Mouse (Mus musculus): ENCODE data around the gene A530016L24Rik.

A530016L24Rik gene

DNA sequence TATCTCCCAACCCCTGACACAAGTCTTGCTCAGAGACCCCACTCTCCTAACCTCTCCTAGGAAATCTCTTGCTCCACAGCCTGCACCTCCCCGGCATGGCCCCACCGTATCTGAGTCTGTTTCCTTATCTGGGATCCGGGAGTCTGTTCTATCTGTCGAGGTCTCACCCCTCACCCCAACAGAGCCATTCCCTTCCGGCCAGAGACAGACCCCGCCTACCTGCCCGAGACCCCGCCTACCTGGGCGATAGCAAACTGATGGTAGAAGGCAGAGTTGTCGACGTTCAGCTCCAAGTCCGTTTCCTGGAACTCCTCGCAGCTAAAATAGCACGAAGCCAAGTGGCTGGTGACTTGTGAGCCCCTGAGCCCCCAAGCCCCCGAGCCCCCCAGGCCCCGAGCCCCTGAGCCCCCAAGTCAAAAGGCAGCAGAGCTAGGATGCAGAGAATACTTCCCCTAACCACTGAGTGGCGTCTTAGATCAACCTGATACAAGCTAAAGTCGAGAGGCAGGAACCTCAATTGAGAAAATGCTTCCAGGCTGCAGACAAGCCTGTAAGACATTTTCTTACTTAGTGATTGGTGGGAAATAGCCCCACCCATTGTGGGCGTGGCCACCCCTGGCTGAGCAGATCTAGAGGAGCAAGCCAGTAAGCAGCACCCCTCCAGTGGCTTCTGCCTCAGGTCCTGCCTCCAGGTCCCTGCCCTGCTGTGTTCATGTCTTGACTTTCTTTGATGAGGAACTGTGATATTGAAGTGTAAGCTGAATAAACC lies 13.9 kb downstream of the A530016L24Rik start:
- DNase-seq (ENCODE audit: low spot score): no peak

DNA sequence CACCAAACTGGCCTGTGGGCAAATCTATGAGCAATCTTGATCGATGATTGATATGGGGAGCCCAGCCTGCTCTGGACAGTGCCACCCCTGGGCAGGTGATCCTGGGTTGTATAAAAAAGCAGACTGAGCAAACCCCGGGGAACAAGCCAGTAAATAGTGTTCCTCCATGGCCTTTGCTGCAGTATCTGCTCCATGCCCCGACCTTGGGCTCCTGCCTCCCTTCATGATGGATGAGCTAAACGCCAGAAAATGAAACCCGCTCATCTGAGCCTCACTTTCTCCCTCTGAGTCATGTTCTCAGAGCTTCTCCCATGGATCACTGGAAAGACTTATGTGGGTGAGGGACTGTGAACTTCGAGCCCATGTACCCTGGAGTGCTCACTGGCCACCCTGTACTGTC lies 17.0 kb downstream of the A530016L24Rik start:
- DNase-seq (ENCODE audit: low spot score): no peak

DNA sequence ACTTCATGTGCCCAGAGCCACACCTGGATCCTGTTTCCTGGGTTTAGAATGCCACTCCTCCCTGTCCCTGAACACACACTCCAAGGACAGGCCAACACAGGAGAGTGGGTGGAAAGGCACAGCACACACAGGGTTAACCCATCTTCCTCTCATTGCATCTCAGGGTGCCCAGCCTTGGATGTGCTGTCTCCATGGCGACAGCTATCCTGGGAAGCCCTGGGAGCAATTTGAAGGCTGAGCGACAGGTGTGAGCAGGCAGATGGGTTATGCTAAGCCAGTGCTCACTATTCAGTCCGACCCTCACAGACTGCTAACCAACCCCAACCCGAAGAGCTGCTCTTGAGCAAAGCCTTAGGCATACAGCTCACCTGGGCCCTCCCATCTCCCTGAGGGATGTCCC lies 18.0 kb downstream of the A530016L24Rik start:
- DNase-seq (ENCODE audit: low spot score): no peak

DNA sequence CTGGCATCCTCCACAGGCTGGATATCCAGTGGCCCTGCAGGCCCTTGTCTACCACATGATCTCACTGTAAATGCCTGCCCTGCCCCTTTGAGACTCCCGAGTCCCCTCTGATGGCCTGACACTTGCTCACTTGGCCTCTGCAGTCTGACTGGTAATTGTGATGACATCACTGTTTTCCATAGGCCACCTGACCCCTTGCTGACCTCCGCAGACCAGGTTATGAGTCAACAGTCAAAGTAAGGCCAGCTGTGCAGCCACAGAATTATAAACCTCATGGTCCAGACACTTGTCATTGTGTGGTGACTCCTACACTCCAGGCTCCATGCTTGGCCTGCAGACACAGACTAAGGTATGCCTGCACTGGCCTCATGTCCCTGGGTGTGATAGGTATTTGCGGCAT lies 18.7 kb downstream of the A530016L24Rik start:
- DNase-seq (ENCODE audit: low spot score): no peak

DNA sequence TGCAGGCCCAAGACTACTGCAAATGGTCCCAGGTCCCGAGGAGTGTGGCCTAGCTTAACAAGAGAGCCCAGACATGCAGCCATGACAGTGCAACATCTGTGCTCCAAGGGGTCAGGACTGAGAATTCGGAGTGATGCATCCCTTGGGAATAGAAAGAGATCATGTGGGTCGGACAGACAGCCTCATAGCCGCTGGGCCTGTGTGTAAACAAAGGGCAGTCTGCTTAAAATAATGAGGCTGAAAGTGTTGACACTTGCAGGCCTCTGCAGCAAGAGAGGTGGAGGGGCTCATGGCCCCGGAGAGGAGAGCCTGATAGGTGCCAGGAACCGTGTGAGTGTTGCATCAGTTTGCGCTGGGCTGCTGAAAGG lies 21.1 kb downstream of the A530016L24Rik start:
- no peak for DNase-seq (ENCODE audit: low spot score)

DNA sequence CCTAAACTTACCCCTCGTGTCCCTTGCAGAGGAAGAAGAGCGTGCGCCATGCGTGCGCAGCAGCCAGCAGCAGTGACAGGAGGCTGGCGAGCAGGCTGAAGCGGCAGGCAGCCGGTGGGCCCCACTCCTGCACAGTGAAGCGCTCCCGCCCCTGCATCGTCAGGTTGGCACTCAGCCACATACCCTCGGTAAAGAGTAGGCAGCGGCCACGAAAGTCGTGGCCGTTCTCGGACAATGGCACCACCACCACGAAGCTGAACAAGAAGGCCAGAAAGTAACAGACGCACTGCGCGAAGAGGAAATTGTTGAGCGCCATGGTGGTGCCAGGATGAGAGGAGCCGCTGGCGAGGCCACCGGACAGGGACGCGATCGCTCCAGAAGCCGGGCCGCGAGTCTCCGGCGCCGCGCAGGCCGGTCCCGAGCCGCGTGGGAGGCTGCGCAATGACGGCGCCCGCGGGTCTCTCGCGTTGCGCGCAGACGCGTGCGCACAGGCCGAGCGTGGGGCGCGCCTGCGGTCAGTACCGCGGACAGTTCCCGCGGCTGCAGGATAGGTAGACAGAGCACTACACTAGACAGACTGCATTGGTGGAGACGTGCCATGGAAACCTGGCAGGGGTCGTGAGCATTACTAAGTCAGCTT lies 21.6 kb downstream of the A530016L24Rik start:
- no peak for DNase-seq (ENCODE audit: low spot score)

DNA sequence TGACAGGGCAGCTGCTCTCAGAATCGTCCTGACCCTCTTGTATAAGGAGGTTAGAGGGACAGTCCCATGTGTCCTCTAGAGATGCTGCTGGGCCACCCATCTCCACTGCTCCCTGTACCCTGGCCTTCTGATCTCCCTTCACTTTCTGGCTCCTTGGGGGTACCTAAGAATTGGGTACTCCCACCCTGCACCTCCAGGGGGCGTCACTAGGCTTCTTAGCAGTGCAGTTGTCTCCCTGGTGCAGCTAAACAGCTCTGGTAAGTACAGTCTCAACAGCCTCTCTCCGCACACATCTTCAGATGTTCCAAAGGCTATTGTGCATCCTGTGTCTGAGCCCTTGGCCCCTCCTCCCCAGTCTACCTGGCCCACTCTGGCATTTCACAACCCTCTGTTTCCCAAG lies 25.6 kb downstream of the A530016L24Rik start:
- no peak for DNase-seq (ENCODE audit: low spot score)

DNA sequence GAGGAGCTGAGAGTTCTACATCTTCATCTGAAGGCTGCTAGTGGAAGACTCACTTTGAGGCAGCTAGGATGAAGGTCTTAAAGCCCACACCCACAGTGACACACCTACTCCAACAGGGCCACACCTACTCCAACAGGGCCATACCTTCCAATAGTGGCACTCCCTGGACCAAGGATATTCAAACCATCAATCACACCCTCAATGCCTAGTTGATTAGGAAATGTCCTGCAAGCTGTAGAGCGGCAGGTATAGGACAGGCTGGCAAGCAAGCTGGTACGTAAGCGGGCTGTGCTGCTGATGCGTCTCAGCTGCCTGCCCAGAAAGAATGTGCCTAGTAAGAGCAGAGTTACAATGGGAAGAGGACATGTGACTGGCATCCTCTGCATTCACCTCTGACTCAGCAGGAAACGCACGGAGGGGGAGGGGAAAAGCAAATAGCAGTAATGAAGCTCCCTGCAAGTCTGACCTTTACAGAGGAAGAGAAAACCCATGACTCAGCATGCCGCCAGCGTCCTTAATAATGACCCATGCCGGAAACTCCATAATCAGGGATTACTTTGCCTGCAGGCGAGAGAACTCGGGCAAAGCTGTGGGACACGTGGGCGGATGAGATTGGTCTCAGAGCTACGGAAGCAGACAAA lies 27.6 kb downstream of the A530016L24Rik start, which contains the start of gene Tmem179:
Tmem179 (minus strand) TSS at position 51 of the 641 bp plus-strand sequence.
- no peak for DNase-seq (ENCODE audit: low spot score)

DNA sequence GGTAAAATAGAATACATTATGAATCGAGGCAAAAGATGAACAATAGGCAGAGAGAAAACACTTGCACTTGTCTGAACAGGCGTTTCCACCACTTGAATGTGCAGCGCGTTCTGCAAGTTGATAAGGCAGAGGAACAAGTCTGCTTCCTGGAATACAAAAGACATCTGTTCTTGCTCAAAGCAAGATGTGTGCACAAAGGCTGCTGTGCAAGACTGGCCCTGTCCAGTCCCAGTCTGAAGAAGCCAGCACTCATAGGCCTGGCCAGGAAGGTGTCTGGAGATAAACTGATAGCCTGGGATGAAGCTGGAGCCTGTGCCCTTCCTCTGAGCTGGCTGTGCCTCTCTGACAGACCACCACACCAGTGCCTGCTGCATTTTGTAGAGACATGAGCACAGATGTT lies 28.9 kb downstream of the A530016L24Rik start:
- DNase-seq (ENCODE audit: low spot score): no peak

DNA sequence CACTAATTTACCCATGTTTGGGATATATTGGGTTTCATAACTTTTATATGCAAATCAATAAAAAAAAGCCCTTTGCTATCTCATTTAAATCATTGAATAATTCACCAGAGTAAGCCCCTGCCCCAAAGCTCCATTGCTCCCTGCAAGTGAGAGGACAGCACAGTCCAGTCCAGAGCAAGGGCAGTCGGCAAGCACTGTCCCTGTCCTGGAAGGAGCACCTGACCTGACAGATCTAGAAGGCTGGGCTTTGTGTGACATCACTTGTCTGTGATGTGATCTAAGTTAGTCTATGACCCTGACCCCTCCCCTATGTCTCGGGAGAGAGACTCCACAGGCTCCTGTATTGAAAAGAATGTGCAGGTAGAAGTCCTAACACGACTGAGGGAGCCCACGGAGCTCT lies 44.5 kb downstream of the A530016L24Rik start:
- no peak for DNase-seq (ENCODE audit: low spot score)

DNA sequence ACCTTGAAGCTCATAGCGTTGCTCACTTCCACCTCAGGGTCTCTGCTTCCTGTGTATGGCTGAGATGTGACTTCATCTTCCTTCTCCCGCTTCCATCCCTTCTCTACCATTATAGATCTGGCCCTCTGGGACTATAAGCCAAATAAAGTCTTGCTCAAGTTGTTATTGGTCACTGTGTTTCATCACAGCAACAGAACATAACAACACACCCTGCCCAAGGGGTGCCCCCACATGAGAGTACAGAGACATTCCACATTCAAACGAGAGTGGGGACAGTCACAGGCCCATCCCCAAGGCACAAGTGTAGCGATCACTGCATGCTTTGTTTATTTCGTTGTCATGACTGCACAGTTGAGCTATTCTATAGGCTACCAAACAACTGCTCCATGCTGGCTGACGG lies 48.0 kb downstream of the A530016L24Rik start:
- DNase-seq (ENCODE audit: low spot score): no peak

DNA sequence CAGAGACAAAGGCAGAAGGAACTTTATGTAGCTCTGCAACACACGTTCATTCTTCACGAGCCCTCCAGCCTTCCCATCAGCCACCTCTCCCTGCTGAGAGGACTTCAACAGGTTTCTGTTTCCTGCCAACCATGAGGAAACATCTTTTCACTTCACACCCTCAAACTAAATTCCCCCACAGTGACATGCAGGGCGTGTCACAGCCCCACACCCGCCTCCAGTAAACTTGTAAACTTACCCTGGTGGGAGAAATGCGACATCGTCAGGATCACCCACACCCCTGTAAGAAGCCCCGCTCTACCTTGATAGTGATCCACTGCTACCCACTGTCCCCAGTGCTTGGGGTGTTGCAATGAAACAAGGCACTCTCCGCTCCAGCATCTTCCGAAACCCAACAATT lies 49.1 kb downstream of the A530016L24Rik start:
- DNase-seq (ENCODE audit: low spot score): no peak

DNA sequence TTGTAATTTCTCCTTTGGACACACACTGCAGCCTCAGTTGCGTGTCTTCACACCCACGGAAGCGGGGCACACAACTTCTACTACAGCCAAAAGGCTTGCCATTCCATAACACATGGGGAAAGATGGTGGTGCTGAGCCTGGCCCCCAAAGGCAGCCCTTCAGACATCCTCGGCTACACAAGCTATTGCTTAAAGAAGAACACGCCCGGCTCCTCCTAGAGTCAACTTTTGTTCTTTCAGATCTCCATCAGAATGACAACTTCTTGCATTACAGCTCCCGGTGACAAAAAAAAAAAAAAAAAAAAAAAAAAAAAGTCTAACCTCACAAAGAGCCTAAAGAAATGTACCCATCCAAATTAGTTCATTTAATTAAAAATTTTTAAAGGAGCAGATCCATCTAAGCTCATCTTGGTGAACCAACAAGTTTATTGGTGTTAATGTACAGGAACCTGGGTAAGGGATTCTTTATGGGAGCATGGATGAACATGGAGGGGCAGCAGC lies 50.3 kb downstream of the A530016L24Rik start:
- DNase-seq (ENCODE audit: low spot score): no peak

DNA sequence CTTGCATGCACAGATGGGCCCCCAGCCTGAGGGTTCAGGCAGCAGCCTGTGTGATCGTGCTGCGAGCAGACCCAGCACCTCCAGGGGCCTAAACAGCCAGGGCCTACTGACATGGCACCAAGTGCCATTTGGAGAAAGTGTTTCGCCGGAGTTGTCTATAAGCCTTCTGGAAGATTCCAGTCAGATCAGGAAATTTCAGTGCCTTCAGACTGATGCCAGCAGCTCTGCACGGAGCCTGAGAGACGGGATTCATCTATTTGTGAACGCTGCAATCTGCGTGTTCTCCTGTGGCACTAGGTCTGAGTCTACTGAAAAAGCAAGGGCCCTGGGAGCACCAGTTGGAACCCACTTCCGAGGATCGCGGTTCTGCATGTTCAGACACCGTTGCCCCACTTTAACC lies 51.1 kb downstream of the A530016L24Rik start:
- no peak for DNase-seq (ENCODE audit: low spot score)

DNA sequence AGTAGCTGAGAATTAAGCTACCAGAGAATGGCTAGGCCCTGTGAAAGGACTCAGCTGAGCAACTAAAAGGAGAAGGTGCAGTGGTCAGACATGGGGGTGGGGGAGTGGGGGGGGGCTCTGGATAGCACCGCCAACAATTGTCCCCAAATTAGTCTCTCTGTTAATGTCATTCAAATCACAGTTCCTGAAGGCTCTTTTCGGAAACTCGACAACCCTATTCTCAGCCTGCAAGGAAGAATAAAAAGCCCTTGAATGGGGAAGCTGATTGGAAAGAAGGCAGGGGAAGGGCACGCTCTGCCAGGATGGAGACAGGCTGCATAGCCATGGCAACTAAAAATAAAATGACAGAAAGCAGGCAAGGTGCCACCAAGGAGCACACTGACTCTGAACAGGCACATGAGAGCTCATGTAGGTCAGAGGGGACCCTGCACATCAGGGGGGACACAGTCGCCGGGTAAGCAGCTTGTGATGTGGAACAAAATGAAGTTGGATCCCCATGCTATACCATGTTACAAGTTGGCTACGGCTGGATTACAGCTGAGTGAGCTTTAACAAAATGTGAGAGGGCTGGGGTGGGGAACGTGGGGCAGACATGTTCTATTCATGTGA lies 52.3 kb downstream of the A530016L24Rik start:
- no peak for DNase-seq (ENCODE audit: low spot score)

DNA sequence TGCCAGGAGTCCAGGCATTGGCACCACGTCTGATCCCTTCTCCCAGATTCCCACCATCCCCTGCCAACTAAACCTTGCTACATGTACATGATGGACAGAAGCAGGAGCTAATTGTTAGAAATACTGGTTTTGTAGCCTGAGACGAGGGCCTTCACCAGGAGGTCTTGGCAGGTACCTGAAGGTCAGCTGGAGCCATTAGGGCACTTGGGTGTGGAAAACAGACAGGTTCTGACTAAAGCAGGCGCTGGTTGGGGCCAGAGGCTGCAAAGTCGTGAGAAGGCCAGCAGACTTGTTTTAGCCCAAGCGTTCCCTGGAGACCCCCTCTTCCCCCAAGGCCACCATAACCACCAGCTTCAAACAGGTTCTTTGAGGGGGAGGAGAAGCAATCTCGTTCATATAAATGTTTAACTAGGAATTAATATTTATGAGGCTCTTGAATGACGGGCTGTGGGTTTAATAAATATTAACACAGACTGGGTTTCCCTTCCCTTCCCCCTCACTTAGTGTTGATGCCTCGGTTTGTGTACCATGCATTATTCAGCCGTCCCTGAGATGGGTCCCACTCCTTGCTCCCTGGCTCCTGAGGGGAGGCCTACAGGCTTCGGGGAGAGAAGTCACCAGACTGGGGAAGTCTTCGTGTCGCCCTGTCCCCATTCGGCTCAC lies 53.1 kb downstream of the A530016L24Rik start:
- DNase-seq (ENCODE audit: low spot score): no peak

DNA sequence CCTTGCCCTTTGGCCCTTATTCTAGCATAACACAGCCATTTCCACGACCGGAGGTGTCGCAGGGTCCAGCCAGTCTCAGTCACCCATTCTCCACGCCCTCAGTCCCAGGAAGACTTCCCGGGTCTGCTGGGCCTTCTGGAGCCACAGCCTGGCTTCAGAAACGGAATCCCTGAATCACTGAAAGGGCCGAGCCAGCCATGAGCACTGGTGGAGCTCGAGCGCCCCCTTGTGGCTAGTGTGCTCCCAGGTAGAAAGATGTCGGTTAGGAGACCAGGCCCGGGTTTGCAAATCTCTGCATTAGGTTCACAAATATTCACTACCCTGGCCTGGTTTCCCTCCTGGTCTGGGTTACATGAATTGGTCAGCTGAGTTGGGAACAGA lies 53.7 kb downstream of the A530016L24Rik start:
- peak; percentile 64 for DNase-seq (ENCODE audit: low spot score)

DNA sequence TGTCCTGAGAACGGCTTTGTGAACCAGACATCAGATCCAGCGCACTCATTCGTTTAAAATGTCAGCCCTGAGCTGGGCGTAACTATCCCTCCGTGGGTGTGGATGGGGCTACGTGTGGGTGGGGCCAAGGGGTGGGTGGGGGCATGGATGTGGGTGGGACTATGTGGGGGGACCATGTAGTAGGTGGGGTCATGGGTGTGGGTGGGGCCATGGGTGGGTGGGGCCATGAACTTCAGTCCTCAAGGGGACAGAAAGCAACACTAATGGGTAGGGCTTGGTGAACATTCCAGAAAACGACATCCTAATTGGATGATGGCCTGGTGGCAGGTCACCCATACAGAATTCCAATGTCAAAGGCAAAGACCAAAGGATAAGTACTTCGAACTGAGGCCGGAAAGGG lies 54.7 kb downstream of the A530016L24Rik start:
- DNase-seq (ENCODE audit: low spot score): no peak

DNA sequence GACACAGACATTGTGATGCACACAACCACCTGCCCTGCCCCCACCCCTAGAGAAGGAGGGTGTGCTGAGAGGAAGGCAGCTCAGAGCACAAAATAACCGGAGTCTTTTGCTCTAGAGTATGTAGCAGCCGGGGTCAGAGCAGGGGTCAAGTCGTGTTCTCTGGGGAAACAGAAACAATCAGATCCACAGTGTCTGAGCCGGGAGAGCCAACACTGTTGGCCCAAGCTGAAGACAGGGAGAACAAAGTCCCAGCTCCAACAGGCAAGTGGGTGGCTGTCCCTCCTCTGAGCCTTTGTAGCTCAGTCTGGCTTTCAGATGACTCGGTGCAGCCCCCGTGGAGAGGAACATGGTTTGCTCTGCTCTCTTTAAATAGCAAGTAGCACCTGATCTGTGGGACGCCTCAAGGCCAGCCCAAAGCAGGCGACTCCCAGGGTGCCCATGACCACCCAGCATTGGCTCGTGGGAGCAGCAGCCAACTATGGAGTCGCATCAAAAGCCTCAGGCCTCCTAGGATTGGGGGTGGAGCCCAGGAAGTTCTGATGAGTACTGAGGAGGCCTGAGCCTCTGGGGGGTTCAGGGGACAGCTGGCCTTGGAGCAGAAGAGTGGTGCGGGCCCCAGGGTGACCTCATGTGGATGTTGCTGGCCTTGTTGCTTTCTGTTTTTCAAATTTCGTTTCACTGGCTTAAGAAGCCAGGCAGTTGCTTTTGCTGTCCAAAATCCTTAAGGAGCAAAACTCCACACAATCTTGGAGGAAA lies 55.9 kb downstream of the A530016L24Rik start:
- no peak for DNase-seq (ENCODE audit: low spot score)

DNA sequence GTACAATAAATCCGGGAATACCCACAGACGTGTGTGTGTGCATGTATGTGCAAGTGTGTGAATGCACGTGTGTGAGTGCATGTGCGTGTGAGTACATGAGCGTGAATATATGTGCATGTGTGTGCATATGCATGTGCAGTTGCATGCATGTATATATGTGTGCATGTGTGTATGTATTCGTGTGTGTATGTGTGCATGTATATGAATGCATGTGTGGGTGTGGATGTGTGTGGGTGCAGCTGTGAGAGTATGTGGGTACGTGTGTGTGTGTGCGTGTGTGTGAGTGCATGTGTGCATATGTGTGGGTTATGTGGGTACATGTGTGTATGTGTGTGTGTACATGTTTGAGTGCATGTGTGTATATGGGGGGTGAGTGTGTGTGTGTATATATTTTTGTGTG lies 56.9 kb downstream of the A530016L24Rik start:
- no peak for DNase-seq (ENCODE audit: low spot score)

DNA sequence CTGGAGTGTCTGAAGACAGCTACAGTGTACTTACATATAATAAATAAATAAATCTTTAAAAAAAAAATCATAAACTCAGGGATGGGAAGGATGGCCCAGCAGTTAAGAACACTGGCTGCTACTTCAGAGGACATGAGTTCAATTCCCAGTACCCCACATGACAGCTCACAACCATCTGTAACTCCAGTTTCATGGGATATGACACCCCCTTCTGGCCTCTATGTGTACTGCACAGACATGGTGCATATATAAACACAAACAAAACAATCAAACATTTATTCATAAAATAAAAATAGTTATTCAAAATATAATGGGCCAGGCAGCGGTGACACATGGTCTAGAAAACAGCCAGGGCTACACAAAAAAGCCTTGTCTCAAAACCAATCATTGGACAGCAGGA lies 60.0 kb downstream of the A530016L24Rik start:
- DNase-seq (ENCODE audit: low spot score): no peak
